Mouse (Mus musculus) lung, postnatal 25 days (tissue): ENCODE measurements at regions not wholly inside any gene's neighbourhood (a gene's known extent, or its start where the extent isn't known, plus 50 kb on each side); places are given as distances from the start of the nearest gene placed in this dataset.

ENCODE experiments used
- DNase-seq: peaks from one replicate; pipeline ENCODE4 v3.0.0; 2022; ENCODE audit warnings: low spot score

DNA sequence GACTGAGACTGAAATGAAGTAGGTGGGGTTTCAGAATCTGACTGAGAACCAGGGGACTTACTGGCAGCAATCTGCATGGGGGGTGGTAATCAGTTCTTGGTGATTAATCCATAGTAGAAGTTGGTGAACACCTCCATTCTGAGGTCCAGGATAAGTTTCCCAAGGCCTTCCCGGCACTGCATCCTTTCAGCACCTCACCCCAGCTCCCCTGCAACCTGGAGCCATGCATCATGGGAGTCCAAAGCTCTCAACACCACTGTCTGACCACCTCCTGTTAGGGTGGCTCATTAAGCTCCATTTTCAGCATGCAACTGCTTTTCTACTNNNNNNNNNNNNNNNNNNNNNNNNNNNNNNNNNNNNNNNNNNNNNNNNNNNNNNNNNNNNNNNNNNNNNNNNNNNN, 157.0 kb downstream of the Cyp26b1 start:
- no peak for DNase-seq

DNA sequence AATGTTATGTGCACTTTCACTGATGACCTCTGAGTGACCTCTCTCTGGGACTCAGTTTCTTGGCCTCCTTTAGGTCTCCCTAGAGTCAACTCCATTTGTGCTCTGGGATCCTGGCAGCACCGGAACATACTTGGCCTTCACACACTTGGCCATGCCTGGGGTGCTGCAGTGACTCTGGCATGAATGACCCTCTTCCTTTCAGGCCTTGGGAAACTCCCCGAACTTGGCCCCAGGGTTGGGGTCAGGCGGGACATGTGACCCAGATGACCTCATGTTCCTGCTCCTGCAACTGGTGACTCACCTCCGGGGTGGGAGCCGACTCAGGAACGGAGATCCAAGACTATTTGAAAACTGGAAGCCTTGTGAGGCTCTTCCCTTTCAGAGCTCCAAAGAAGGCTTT, 159.2 kb downstream of the Cyp26b1 start:
- DNase-seq, result no peak

DNA sequence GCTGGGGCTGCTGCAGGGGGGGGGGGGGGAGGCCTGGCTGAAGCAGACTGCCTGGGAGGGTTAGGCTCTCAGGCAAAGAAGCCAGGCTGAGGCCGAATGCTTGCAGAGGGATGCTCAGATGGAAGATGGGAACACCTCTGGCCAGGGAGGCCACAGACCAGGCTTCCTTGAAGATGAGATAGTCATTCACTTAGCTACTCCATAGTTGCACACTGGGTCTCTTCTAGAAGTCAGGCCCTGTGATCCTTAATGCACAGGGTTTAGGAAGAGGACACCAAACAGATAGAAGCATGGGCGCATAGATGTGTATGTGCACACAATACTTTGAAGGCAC, 162.1 kb downstream of the Cyp26b1 start:
- DNase-seq, result no peak

DNA sequence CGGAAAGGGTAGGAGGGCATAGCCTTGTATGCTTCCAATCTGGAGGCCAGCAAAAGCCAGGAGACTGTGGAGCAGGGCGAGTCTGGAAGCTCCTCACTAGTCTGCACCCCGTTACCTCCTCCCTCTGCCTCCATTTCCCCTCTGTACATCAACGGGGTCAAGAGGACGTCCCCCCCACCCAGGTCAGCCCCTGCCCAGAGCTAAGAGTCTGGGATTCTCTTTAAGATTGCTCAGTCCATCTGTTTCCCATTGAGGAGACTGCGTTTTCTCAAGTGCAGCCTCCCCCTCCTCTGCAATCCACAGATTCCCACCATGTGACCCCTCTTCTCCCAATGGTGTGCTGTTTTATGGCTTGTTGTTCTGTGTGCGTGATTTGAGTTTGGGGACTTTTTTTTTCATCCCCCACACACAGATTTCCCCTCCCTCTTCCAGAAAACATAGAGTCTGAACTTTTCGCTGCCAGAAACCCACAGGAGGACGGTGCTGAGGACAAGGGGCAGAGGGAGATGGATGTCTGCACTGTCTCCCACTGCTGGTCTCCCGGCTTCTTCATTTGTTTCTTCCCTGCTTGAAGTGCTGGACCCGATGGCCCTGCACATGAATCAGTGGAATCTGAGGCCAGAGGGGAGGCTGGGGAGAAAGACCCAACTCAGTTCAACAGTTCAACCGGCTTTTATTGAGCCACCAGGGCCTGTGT, 162.6 kb downstream of the Cyp26b1 start:
- DNase-seq, result no peak

DNA sequence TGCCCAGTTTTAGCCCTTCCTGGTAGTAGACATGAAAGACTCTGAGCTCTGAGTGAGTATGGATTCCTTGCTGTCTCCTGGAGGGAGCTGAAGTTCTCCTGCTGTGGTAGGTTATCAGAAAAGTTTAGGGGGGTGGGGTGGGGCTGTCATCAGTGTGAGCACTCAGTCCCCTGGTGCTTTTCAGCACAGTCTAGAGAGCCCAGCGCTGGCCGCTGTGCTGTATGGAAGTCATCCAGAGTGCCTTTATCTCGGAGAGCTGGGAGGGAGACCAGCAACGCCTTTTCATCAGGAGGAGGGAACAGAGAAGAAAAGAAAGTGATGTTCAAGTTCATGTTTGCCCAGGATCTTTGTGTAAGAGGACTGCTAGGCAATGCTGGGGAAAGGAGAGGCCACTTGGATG, 163.6 kb downstream of the Cyp26b1 start:
- DNase-seq, result no peak

DNA sequence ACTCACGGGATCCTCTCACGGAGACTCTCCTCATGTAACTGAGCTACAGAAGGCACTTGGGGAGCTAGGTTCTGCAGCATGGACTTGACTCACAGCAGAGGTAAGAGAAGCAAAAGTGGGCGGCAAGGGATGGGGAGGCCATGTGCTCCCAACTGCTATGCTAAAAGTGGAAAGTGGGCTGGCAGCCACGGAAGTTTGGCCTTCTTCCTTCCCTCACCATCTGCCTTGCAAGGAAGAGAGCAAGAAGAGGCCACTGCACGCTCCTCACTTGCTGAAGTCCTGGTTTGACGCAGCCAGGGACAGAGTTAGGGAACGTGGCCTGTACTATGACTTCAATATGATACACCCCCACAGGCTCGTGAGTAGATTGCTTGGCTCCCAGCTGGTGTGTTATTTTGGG, 164.5 kb downstream of the Cyp26b1 start:
- DNase-seq, result no peak

DNA sequence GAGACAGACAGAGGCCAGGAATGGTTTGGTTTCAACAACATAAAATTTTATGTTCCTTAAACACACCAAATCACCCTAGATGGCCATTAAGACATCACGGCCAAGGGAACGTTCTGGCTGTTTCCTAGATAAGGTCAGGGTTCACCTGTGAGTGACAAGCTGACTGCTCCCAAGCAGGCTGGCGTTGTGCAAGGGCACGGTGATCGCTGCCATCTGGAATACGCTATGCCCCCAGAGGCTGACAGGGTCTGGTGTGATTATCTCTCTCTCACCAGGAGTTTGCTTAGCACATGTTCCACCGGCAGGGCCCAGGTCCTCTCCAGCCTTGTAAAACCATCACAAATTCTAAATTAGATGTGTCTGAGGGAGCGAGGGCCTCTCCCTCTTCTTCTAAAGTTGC, 167.0 kb downstream of the Cyp26b1 start:
- DNase-seq, result no peak

DNA sequence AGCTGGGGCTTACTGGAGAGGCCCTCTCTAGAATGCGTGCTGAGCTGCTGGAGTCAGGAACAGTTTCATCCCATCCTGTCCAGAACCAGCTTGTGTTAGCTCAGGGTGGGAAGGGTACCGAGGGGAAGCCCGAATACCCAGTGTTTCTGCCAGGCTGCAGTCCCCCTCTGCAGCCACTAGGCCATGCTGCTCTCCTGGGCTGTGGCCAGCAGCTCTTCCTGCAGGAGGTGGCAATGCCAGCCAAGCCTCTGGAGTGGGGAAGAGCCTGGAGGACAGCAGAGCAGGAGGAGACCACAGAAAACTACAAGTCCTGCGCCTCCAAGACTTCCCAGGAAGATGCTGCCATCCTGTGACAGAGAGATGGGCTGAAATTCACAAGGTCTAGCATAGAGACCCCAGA, 167.9 kb downstream of the Cyp26b1 start:
- DNase-seq, result peak; percentile 32

DNA sequence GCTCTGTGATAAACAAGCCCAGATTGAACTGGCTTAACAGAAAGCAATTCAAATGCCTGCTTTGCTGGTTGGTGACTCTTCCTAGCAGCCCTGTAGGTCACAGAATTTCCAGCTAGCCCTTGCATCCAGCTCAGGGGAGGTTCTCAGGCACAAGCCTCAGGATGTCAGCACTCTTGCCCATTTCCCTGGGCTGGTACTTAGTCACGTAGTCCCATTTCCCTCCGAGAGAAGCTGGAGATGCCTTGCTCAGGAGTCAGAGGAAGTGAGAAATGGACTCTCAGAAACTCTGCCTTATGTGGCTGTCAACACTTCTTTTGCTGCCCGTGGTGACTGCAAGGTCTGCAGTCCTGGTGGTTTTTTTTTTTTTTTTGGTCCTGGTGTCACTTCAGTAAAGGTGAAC, 170.8 kb downstream of the Cyp26b1 start:
- no peak for DNase-seq

DNA sequence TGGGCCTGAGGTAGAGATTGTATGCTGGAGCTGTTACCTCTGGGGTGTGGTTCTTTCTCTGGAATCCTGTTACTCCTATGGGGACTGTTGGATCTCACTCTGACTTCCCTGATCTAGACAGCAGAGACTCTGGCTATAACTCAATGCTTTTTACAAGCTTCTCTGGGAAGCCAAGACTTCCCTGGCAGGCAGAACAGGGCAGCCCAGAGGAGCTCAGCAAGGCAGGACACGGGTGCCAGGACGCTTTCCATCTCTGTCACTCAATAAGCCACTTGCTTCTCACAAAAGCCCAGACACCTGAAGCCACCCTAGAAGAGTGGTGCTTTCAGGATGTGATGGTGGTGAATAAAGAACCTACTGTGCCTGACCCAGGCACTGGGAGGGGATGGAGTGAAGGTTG, 174.0 kb downstream of the Cyp26b1 start:
- DNase-seq, result no peak

DNA sequence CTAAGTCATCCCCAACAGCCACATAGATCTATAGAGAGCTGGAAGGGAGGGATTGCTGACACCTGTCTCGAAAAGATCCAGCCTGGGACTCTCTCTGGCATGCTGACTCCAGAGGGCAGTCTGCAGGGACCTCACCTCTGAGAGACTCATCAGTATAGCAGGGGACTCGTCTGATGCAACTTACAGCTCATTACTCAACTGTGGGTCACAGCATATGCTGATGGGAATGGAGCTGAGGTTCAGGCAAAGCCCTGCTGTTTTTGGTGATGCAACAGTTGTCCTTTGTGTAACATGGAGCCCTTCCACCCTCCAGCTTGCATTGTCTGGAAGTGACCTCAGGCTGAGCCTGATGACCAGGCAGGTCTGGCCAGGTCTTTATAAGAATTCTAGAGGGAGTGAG, 174.4 kb downstream of the Cyp26b1 start:
- DNase-seq, result no peak

DNA sequence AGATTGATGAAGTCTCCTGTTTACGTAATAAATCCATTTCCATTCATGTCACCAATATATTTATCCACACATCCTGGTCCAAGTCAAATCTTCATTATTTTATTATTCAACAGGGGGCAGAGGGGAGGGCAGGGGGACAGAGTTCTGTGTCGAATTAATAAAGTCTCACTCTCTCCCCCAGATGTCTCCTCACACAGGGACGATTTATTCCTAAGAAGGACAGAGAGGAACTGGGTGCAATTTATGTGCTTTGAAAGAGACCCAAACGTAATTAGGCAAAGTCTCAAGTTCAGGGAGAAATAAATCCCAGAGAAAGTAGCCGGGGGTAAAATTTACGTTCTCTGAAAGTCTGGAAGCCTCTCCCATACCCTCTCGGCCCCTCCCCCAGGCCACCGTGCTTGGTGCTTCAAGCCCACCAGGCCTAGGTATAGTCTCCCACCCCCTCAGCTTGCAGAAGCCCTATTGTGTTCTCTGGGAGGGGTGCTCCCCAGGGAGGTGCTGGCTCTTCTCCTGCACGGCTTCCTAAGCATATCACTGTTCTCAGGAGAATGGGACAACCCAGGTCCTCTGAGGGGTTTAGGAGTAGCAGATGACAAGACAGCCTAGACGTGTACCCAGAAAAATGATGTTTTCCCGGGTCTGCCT, 176.6 kb downstream of the Cyp26b1 start:
- no peak for DNase-seq

DNA sequence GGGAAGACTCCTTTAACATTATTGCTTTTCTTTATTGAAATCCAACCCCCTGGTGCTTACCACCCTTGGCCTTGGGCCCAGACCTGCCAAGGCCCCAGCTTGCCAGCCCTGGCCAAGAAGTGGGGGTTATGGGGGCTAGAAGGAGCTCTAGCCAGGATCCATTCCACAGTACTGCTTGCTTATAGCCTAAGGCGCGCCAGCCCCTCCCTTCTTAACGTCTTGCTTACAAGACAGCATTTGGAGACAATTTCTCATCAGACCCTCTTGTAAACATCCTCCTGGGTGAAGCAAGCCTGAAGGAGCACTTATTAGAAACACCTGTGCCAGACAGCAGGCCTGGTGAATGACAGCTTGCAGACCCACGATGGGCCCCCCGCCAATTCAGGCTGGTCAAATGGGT, 179.3 kb downstream of the Cyp26b1 start:
- DNase-seq, result no peak

DNA sequence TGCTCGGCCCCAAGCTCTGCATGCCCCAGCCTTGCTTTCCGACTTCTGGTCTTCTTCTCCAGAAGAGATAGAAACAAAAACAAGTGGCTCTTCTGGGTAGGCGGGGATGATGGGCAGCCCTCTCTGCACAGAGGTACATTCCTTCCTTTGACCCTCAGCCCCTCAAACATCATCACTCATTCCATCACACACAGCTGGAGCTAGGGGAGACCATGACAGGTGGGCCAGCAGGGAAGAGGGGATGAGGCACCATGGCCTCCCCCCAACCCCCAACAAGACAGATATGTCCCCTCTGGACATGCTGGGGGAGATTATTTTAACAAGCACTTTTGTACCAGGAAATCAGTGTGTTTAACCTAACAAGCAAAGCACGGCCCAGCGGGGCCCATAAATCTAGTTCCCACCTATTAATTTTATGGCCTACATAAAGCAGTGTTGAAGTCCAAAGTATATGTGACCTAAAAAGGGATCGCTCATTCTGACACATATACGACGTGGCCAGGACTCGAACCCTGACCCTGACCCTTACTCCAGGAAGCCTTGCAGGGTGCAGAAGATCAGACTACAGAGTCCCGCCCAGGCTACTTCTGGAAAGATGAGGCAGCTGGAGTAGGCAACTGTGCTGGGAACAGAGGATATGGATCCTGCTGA, 183.7 kb downstream of the Cyp26b1 start:
- no peak for DNase-seq

DNA sequence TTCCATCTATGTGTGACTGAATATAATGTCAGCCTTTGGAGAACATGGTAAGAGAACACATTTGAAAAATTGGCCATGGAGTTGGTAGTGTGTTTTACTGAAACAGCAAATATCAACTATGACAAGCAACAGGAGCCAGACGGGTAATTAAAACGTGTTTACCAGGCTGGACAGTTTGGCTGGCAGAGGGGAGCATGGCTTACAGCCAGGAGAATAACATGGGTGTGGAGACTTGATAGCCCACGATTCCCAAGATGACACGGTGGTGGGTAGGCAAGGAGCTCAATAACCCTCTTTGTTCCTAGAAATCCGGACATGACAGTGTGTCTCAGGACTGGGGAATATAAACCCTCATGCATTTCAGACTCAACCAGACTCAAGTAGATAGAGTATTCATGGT, 185.2 kb downstream of the Cyp26b1 start:
- no peak for DNase-seq

DNA sequence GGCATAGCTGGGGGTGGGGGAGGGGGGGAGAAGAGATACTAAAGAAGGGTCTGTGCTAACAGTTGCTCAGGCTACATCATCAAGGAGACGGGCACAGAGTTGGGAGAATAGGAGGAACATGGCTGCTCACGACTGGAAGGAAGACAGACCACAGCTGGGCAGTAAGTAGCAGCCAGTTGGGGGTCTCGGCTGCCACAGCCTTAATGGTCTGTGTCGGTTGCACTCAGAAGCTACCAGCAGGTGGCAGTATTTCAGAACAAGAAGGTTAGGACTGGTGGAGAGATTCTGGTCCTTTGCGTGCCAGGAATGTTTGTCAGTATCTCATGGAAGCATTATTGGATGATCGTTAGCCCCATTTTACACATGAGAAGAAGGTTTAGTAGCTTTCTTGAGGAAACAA, 185.9 kb downstream of the Cyp26b1 start:
- DNase-seq, result peak; percentile 51

DNA sequence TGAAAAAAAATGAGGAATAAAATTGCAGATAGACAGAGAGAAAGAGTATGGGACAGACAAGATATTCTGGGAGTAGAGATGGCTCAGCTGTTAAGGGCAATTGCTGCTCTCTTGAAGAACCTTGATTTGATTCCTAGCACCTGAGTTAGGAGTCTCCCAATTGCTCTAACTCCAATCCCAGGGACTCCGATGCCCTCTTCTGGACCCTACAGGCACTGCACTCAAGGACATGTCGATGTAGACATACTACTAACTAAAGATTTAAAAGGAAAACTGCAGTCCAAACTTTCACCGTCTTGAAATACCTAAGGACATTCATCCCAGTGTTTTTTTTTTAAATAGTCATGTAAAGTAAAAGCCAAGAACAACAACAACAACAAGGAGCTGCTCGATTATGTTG, 189.0 kb downstream of the Cyp26b1 start:
- no peak for DNase-seq

DNA sequence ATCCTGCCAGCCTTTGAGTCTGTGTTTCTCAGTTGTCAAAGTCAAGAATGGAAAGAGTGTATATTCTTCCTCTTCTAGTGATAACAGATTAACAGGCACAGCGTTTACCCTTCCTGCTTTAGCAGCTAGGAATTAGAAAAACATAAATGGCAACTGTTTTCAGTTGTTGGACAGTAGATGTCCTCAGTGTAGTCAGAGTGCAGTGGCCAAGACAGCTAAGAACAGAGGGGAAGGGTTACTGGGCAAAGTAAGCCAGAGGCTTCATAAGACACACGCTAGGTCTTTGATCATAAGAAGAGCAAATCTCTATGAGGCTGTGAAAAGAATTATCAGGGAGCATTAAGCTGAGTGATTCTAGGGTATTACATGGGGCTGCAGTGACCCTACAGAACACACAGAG, 191.3 kb downstream of the Cyp26b1 start:
- DNase-seq, result no peak

DNA sequence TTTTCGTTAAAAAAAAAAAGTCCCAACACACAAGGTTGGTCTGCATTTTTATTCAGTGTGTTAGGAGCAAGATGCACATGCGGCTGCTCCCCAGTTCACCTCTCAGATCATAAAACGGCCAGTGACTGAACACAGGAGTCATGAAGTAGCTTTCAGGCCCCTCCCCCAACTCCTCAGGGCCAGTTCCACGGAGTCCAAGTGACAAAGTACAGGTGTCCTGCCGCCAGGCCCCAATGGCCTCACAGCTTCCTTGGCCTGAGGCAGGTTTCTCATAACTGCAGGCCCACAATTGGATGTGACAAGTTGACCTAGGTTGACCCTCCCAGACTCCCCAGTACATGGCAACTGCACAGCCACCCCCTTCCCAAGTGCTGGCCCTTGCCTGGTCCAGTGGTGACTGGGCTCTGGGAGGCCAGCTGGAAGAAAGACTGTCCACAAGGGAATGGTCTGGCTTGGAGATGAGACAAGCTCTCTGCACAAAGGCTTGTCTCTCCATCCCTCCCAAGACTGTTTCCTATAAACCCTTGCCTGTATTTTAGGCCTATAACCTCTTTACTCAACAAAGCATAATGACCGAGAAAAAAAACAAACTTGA, 199.1 kb downstream of the Cyp26b1 start:
- DNase-seq, result no peak

DNA sequence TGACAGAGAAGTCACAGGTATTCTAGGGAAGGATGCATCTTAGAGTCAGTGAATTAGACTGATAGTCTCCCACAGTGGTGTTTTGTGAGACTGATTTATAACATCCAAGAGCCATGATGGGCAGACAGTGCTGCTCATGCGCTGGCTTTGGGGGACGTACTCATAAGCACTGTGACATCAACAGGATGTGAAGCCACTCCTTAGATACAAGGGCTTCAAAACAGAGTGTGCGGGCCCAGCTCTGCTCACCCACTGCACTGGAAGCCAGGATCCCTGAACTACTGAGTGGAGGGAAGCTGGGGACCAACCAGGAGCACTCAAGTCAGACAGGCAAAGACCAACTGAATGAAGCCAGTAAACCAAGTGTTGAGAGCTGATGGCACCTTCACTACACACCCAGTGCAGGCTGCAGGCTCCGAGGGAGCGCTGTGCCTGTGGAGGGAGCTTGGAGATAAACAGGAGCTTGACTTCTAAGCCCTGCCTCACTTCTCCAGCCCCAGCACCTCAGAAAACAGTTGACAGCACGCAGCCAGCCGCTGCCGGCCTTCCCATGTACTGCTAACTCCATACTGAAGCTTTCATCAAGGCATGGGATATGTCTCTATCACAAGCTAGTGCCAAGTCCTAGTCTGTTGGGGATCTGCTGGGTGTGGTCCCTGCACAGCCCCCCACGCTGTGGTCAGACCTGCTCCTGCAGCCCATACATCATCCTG, 200.0 kb downstream of the Cyp26b1 start:
- no peak for DNase-seq

DNA sequence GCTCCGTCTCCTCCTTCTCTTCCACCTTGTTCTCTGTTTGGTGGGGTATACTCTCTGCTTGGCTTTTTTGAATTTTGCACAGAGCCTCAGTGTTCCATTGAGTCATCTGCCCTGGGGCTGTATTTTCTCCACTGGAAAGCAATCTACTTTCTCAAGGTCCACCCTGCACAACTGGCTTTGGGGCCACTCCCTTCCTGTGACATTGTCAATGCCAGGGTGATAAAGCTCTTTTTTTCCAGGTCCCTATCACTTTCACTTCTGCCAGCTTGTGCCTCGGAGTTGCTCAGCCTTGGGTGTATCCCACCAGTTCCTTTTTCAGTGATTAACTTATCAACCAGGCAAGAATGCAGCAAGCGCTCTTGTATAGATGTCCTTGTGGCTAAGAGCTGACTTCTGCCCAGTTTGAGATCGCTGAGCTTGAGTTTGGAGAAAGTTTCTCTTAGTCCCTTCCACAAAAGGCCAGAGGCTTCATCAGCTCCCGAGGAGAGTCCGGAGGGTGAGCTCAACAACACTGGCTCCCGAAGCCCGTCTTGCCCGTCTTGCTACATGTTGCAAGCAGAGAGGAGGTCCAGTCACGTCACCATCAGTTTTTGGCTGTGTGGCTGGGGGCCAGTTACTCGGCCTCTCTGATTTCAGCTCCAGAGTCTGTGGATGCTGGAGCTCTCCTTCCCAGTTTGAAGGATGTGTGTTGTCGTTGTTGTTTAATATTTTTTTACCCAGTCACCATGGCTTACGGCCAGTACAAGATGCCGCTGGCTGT, 200.8 kb downstream of the Cyp26b1 start:
- peak; percentile 18 for DNase-seq

DNA sequence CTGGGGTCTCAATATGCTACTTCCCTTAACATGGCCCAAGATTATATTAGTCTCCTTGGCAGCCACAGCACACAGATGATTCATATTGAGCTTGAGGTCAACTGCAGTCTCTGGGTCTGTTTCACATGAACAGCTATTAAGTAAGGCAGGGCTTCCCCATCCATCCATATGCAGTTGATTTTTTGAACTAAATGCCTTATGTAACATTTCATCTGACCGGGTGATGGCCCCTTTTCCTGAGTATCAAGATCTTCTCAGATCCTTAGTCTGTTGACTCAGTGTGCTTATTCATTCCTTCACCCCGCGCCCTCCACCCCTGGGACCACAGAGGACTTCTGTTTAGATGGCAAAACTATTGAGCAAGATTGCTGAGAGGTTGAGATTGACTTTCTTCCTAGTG, 202.7 kb downstream of the Cyp26b1 start:
- DNase-seq, result no peak
